Mouse (Mus musculus) right cerebral cortex, postnatal 25 days (tissue): ENCODE results near the gene Mindy4.

Experiments
- DNase-seq: peaks from one replicate; pipeline ENCODE4 v3.0.0; 2022

Mindy4 gene

GRCm38 (mm10) chr6:55344291-55345016 lies 141.3 kb downstream of the Mindy4 start:
- DNase-seq, result no peak

- no peak for DNase-seq
These were observed 142.1 kb downstream of the Mindy4 start for GRCm38 (mm10) chr6:55345264-55345663.

GRCm38 (mm10) chr6:55346491-55346890 lies 143.3 kb downstream of the Mindy4 start:
- DNase-seq, result no peak

GRCm38 (mm10) chr6:55347711-55348571 lies 144.8 kb downstream of the Mindy4 start:
- DNase-seq, result no peak

- DNase-seq, result no peak
These were observed 146.0 kb downstream of the Mindy4 start for GRCm38 (mm10) chr6:55349231-55349630.

- DNase-seq, result no peak
These were observed 147.3 kb downstream of the Mindy4 start for GRCm38 (mm10) chr6:55350383-55350952.

GRCm38 (mm10) chr6:55351712-55352111 lies 148.5 kb downstream of the Mindy4 start:
- no peak for DNase-seq

GRCm38 (mm10) chr6:55353711-55354445 lies 150.7 kb downstream of the Mindy4 start:
- no peak for DNase-seq

GRCm38 (mm10) chr6:55354456-55355117 lies 151.4 kb downstream of the Mindy4 start:
- DNase-seq, result no peak

- no peak for DNase-seq
These were observed 152.4 kb downstream of the Mindy4 start for GRCm38 (mm10) chr6:55355575-55355974.

GRCm38 (mm10) chr6:55356017-55356703 lies 153.0 kb downstream of the Mindy4 start:
- DNase-seq, result no peak

- DNase-seq, result no peak
These were observed 153.9 kb downstream of the Mindy4 start for GRCm38 (mm10) chr6:55356976-55357635.

GRCm38 (mm10) chr6:55357636-55358031 lies 154.5 kb downstream of the Mindy4 start:
- no peak for DNase-seq

- no peak for DNase-seq
These were observed 155.6 kb downstream of the Mindy4 start for GRCm38 (mm10) chr6:55358731-55359143.

GRCm38 (mm10) chr6:55362663-55363062 lies 159.5 kb downstream of the Mindy4 start:
- no peak for DNase-seq

GRCm38 (mm10) chr6:55367126-55367525 lies 163.9 kb downstream of the Mindy4 start:
- DNase-seq, result no peak
